Mouse (Mus musculus): ENCODE results near the gene Bex4. TPM values are rescaled to one million over a fixed set of nuclear protein-coding genes. Genes with fewer than 3 reads are reported as not detected.
A peak's percentile ranks its signal among the peaks of the same experiment; 100 is the strongest.
"Not testable (repeated sequence)": the region's sequence is repeated elsewhere in the genome, so short reads cannot be mapped to it uniquely, and the experiment has no call there.

Gene Bex4
- total RNA-seq (2014; fragmentation: Nextera tagmentation): 116 and 122 TPM in 2 replicates
- total RNA-seq (2017): 78.6 and 91.4 TPM in 2 replicates

DNA sequence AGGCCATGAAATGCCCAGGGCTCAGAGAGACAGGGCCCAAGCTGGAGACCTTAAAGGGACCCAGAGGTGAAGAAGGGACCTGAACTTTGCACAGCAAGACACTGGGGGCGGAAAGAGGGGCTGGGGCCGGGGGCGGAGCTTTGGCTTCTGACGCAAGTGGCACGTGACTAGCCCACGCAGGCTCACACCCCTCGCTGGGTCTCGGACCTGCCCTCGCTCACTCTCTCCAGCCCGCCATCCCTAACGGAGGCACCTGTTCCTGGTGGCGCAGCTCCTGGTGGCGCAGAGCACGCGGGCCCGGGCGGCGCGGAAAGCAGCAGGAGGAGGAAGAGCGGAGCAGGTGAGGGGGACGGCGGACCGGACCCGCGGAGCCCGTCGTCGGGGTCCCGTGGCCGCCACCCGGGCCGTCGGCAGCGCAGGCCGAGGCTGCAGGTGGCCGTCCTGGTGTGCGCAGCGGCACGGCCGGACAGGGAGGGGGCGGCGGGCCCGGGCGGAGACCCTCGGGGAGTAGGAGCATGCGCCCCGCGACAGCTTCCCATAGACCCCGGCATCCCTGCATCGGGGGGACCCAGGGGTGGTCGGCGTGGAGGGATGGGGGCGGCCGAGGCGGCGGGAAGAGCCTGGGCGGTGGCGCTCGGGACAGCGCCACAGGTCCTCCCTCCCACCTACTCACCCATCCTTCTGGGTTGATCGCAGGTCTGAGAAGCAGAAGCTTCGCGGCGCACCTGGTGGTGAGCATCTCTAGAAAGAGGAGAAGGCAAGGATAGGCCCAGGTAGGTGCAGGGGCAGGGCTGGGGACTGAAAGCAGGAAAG, at the start of gene Bex4:
Gene Bex4 (plus strand): TSS at position 170 of the 813 bp plus-strand sequence.
- ATAC-seq (replicated peaks; ENCODE audit: low FRiP score, low TSS enrichment, poor library complexity, severe bottlenecking): peak; percentile 62

DNA sequence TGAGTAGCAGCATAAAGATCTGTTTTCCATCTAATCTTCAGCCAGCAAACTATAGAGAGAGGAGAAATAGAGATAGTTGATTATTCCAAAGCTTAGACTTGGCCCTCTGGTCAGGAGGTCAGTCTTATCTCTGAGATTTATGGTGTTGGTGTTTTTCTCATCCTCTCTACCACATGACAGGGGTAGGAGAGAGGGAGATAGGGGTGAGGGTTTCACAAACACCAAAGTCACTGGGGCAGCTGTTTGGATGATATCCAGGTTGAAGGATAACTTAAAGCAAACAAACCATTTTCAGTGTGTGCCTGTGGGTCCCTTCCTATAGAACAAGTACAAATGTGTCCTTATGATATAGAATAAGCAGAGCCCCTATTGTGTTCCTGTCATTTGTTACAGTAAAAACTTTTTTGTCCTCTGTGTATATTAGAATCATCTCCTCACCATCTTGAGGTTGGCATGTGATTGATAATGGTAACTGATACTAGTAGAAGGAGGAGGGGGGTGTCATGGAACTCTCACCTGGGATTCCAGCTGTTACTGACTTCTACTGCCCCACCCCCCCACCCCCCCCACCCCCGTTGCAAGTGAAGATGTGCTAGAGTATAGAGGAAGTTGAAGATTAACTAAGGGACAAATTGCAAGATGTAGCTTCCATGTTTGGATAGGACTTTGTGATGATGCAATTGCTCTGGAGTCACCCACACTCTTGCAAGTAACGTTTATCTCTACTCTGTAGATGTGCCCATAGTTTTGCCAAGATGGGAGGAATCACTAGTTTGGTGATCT, 46.1 kb upstream of the Bex4 start:
- no peak for ATAC-seq (replicated peaks; ENCODE audit: low FRiP score, low TSS enrichment, poor library complexity, severe bottlenecking)

DNA sequence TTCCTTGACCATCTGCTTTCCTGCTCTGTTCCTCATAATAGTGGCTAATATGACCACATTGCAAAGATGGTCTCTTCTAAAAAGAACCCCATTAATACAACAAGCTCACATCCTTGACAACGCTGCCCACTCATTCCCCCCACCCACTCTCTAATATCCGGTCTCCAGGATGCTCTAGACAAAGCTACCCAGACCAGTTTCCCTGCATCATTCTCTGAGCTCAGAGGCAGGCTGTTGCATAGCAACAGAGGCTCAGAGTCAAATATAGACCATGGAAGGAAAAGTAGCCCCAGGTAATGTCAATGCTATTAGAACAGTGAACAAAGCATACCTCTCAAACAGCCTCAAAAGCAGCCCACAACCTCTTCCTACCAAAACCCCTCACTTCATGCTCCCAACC, 44.4 kb upstream of the Bex4 start:
- ATAC-seq (replicated peaks; ENCODE audit: low FRiP score, low TSS enrichment, poor library complexity, severe bottlenecking): no peak

DNA sequence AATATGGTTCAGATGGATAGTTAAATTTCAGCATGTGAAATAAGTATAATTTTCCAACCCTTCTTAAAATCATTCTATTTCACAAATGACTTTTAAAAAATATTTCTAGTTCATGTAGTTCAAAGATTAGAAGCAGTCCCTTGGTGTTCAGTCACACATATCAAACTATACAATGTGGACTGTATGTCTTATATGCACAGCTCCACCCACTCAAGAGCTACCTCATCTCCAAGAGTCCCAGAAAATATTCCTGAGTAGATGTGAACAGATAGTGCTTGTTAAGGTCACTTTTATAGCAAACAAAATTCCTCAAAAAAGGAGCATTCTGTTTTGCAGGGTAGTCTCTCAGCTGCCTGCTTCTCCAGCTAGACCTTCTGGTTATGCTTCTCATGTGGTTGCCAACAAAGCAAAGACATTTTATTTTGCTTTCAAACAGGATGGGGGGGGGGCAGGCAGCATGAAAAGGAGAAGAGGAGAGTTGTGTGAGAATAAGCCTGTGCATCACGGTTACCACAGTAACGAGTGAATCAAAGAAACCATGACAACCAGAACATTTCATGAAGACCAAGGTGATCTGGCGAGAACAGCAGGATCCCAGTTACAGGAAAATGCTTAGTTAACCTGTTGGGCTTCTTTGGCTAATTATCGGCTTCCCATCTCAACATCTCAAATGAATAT, 34.6 kb upstream of the Bex4 start:
- ATAC-seq (replicated peaks; ENCODE audit: low FRiP score, low TSS enrichment, poor library complexity, severe bottlenecking): no peak

DNA sequence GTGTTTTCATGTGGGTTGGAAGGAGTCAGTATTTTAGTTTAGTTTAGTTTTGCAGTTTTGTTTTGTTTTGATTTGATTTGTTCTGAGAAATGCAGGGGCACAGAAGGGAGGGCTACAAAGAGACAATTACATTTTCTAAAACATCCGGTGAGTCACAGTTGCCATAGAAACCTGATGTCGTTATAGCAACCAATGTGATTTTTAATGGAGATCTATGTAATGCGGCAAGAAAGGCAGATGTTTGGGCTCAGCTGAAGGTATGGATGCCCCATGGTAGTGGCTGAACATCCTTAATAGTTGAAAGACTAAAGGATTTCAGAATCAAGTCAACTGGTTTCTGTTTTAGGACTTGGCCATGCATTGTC, 34.1 kb upstream of the Bex4 start:
- no peak for ATAC-seq (replicated peaks; ENCODE audit: low FRiP score, low TSS enrichment, poor library complexity, severe bottlenecking)

DNA sequence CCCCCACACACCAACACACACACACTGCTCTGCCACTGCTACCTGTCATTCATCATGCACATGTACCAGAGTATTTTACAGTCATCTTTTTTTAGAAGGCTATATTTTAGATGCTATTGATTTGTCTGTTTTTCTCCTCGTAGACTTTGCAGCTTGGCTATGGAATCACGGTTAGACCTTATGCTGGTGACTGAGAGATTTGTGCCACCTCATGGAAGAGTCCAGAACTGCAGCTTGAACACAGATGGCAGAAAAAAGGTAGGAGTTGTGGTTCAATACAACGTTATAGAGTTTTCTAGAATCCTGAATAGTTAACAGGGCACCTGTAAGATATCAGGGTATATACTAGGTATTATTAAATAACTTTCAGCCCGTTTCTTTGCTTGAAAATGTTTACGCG, 30.9 kb upstream of the Bex4 start:
- peak; percentile 68; the same call in 1 of the 2 replicates for ATAC-seq (replicated peaks; ENCODE audit: low FRiP score, low TSS enrichment, poor library complexity, severe bottlenecking)

DNA sequence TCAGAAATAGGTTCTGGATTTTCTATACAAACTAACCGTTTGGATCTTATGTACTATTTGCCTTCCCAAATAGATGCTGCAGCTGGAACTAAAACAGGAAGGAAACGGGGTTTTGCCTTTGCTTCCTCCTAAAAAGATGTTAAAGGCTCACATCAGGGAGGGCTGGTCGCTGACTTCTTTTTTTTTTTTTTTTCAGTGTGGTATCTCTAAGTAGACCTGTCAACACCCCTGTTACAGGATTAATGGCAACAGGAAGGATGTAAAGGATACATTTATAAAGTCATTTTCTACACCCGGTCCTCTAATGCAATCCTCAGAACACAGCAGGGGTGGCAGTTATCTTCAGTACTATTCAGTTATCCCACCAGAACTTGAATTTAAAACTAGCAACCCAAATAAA, 23.8 kb upstream of the Bex4 start:
- ATAC-seq (replicated peaks; ENCODE audit: low FRiP score, low TSS enrichment, poor library complexity, severe bottlenecking): no peak

DNA sequence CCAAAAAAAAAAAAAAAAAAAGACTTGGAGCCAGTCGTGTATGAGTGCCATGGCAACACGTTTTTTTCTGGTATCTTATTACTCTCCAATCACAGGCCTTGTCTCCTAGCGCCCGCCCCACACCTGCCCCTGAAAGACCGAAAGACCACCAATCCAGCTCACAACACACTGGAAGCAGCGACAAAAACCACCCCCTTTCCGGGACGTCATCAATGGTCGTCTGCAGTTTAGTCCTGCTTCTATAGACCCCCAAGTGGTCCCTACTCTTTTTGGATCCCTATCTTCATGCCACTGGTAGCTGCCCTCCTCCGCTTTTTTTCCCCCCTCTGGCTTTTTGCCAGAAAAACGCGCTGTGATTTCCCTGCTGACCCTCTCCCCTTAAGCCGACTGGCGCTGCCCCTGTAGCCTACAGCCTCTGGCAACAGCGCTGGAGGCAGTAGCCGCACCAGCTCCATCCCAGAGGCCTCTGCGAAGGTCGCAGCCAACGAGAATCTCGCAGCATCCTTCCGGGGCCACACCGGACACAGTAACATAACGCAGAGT, 23.3 kb upstream of the Bex4 start:
- ATAC-seq (replicated peaks; ENCODE audit: low FRiP score, low TSS enrichment, poor library complexity, severe bottlenecking): no peak

DNA sequence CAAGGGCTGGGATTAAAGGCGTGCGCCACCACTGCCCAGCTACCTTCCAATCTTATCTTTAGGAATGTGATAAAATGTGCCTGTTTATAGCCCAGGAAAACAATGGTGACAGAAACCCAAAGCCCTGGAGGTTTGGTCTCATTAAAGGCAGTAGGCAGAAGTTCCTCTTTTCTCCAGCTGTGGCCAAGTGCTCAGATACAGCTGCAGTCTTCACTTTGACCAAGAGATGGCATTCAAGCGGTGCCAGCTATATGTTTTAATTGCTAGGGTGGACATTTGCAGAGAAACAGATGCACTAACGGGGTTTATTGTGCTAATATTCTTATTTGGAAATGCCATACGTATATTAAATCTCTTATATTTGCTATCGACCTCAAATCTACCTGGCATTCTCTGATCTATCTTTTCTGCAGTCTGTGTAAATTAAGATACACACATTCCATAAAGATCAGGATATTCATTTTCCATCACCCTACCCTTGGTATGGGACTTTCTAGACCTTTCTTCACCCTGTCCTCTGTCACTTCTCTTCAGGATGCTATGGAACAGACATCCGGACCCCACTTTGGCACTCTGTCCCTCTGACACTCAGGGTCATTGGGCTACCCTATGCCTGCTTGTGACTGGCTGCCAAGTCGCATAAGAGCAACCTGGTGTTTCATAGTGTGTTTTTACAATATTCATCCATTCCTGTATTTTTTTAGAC, 11.6 kb upstream of the Bex4 start:
- ATAC-seq (replicated peaks; ENCODE audit: low FRiP score, low TSS enrichment, poor library complexity, severe bottlenecking): peak; percentile 98

DNA sequence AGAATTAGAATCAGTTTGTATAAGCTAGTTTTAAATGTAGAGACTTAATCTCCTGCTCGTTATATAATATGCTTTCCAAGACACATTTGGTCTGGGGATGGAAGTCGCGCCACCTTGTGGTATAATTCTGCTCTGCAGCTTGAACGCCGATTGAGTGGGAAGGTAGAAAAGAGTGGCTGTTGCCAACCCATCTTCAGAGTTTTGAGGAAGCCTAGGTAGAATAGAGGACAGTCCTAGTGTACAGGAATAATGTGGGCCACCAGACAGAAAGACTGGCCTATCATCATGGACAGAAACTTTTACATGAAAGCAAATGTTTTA, 11.1 kb upstream of the Bex4 start:
- peak; percentile 77 for ATAC-seq (replicated peaks; ENCODE audit: low FRiP score, low TSS enrichment, poor library complexity, severe bottlenecking)

DNA sequence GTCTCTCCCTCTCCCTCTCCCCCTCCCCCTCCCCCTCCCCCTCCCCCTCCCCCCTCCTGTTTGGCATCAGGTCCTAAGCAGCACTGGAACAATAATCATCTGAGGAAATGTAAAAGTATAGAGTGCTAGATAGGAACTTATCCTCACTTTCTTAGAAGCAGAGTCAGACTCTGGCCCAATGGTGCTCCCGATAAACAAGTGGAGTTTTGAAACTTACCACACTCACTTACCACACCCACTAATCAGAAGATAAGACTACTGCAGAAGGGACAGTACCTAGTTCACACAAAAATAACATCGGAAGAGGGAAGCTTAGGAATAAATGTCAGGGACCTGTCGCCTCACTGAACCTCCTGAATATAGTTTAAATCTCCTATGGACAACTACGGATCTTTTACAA, 3.2 kb upstream of the Bex4 start:
- peak; percentile 97 for ATAC-seq (replicated peaks; ENCODE audit: low FRiP score, low TSS enrichment, poor library complexity, severe bottlenecking)

DNA sequence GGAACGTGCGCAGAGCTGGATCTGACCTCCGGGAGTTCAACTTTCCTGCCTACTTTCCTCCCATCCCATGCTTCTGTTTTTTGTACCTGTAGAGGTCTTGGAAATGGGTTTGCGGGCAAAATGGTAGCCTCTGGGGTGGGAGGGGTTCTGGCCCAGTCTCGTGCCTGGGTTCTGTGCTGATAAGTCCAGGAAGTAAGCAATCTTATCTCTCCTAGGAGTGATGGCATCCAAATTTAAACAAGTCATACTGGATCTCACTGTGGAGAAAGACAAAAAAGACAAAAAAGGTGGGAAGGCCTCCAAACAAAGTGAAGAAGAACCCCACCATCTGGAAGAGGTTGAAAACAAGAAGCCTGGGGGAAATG, 826 bp downstream of the Bex4 start:
- ATAC-seq (replicated peaks; ENCODE audit: low FRiP score, low TSS enrichment, poor library complexity, severe bottlenecking): not testable (repeated sequence)

DNA sequence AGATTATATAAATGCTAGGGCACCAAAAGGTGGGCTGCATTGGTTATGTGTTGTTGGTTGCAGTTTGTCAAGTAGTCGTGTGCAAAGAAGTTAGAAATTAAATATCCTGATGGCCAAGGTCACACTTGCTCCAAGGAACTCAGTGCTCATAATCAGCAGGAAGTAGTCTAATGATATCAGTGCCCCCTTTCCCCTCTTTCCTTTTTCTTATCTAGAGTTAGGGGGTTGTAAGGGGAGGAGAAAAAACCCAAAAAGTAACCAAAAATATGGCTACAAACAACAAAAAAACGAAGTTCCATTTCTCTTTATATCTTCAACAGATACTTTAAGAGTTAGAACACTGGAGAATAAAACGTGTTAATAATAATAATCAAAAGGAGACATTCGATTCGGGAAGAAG, 2.6 kb downstream of the Bex4 start:
- ATAC-seq (replicated peaks; ENCODE audit: low FRiP score, low TSS enrichment, poor library complexity, severe bottlenecking): no peak

DNA sequence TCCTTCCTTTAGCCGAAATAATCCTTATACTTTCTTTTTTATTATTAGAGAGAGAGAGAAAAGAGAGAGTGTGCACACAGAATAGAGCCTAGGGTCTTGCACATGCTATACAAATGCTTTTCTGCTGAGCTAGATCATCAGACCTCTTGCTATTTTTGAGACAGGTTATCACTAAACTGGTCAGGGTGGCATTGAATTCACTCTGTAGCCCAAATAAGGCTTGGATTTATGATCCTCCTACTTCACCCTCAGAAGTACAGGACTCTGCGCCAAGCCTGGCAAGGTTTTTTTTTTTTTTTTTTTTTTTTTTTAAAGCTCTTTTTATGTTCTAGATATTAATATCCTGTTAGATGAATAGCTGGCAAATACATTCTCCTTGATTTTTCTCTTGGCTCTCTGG, 4.9 kb downstream of the Bex4 start:
- ATAC-seq (replicated peaks; ENCODE audit: low FRiP score, low TSS enrichment, poor library complexity, severe bottlenecking): no peak

DNA sequence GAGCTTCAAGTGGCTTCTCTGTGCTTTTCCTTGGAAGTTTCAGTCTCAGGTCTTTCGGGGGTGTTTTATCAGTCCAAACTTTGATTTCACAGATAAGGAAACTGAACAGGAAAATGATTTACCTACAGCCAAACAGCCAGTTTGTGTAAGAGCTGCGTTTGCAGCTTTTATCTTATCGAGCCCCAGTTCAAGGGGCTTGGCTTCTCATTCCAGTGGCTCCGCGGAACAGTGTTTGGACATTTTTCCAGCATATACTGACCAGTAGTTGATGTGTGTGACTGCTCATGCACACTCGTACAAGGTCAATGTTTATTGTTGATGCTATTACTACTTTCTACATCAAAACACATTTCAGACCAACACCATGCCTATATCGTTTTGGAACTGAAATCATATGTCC, 5.4 kb downstream of the Bex4 start:
- no peak for ATAC-seq (replicated peaks; ENCODE audit: low FRiP score, low TSS enrichment, poor library complexity, severe bottlenecking)

DNA sequence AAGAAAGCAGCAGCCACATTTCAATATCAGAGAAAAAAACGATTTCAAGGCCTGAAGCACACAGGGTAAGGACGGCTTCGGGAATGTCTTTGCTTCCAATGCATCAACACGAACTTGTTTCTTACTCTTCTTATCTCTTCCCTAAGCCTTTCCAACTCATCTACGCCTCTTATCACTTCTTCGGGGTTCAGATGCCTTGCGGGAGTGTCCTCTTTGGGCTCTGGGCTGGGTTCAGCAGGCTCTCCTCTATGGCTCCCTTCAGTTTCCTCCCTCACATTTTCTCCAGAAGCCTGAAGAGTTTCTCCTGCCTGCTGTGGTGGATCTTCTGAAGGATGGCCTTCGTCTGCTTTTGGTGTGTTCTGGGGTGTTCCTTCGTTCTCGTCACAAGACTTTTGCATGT, 31.8 kb downstream of the Bex4 start:
- no peak for ATAC-seq (replicated peaks; ENCODE audit: low FRiP score, low TSS enrichment, poor library complexity, severe bottlenecking)

DNA sequence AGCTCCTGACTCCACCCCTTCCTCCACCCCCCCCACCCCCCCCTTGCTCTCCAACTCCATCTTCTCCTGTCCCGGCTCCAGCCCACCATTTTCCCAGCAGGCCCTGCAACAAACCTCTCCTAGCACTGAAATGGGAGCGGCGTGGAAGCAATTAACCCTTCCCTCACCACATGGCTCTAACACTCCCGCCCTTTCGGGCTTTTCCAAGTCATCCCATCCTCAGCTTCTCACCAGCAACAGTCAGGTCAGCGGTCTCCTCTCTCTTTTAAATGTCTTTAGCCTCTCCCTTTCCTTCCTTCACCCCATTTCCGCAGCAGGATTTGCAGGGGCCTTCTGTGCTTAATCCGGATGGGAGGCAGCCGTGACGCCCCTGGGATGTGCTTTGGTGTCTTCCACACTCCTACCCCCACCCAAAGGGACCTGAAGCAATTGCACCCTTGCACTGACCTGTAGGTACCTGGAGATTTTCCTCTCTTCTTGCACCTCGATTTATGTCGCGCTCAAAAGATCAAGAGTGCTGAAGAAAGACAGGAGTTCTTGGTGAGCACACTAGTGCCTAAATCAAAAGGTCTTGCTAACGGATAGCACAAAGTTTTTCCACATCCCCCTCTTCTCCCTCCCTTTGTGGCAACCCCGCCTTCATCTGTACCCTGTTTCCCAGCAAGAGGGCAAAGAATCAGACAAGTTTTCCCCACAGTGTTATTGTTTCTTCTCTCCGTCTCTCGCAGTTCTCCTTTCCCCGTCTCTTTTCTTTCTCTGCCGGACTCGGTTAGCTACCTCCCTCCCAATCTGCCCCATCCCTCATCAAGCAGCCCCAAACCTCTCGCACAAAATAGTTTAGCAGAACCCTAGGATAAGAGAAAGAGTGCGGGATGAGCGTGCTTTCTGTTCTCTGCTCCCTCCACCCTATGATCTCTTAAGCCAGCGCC, 32.7 kb downstream of the Bex4 start:
- peak; percentile 18 for ATAC-seq (replicated peaks; ENCODE audit: low FRiP score, low TSS enrichment, poor library complexity, severe bottlenecking)

DNA sequence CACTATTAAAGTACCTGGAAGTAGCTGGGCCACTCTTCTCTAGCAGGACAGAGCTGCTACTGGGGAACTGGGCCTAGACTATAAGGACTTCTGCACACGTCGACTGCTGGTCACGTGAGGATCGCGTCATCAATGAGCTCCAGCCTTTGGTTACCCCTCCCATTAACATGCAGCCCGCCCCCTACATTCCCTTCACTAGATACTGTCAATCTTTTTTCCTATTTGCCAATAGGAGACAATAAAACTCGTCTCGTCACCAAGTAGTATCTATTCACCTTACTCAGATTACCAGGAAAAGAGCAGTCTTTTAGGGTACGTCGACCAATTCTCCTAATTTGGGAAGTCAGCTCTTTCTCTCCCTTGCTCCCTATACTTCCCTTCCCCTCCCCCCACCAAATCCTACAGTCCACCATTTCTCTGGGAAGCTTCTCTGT, 33.3 kb downstream of the Bex4 start, which contains the start of gene Tceal8:
Gene Tceal8 (minus strand): TSS at position 225 of the 434 bp plus-strand sequence.
- ATAC-seq (replicated peaks; ENCODE audit: low FRiP score, low TSS enrichment, poor library complexity, severe bottlenecking): peak; percentile 100

All from megakaryocyte-erythroid progenitor cell, adult 5-6 weeks (primary cell).